Mouse (Mus musculus) ES-Bruce4 (cell line): Measurements from ENCODE around the gene Fgfr2. TPM values are rescaled to one million over a fixed set of nuclear protein-coding genes. Genes with fewer than 3 reads are reported as not detected.

Experiments used
- H3K27ac ChIP-seq: 2 replicates; pipeline ENCODE4 v1.5.1; 2012; ENCODE audit warnings: low read length, inconsistent platforms; ENCODE audit not compliant: insufficient read depth
- H3K27me3 ChIP-seq: 2 replicates; pipeline ENCODE4 v1.6.1; 2012; ENCODE audit warnings: mild to moderate bottlenecking, low read length, inconsistent platforms; ENCODE audit not compliant: control insufficient read depth, poor library complexity, insufficient read depth, severe bottlenecking
- H3K36me3 ChIP-seq: 2 replicates; pipeline ENCODE4 v1.6.1; 2012; ENCODE audit warnings: inconsistent platforms, mild to moderate bottlenecking, low read length, moderate library complexity; ENCODE audit not compliant: control insufficient read depth, poor library complexity, insufficient read depth, severe bottlenecking
- H3K4me1 ChIP-seq: one replicate; pipeline ENCODE4 v1.8.1; 2011; ENCODE audit warnings: low read length; ENCODE audit not compliant: control insufficient read depth, insufficient read depth
- H3K4me3 ChIP-seq: 2 replicates; pipeline ENCODE4 v1.5.1; 2011; ENCODE audit warnings: low read depth, mild to moderate bottlenecking, low read length
- H3K9ac ChIP-seq: 2 replicates; pipeline ENCODE4 v1.6.1; 2012; ENCODE audit warnings: low read depth, mild to moderate bottlenecking, inconsistent platforms; ENCODE audit not compliant: poor library complexity, severe bottlenecking
- H3K9me3 ChIP-seq: replicated peaks from 2 replicates; pipeline ENCODE4 v1.6.1; 2012; ENCODE audit warnings: mild to moderate bottlenecking, low read length, inconsistent platforms; ENCODE audit not compliant: control insufficient read depth, poor library complexity, insufficient read depth, severe bottlenecking
- CTCF ChIP-seq: IDR thresholded peaks from one replicate; pipeline ENCODE4 v1.8.1; 2011; ENCODE audit warnings: low read depth, low read length
- EP300 ChIP-seq: IDR thresholded peaks from 2 replicates; pipeline ENCODE4 v1.6.1; 2011; ENCODE audit warnings: low read depth, low read length; ENCODE audit not compliant: insufficient read depth
- POLR2A ChIP-seq: IDR thresholded peaks from one replicate; pipeline ENCODE4 v1.8.1; 2011; ENCODE audit warnings: low read length; ENCODE audit not compliant: insufficient read depth
- polyA plus RNA-seq: library from polyadenylated mRNA; stranded (reverse); fragments of >200 nt; gene quantifications from 2 replicates; pipeline ENCODE4 v1.2.4, GENCODE M21; 2011; ENCODE audit warnings: low read depth; ENCODE audit not compliant: missing spikeins, insufficient read depth, insufficient read length

Gene Fgfr2
- polyA plus RNA-seq, 1 experiment = 34.8 TPM

DNA sequence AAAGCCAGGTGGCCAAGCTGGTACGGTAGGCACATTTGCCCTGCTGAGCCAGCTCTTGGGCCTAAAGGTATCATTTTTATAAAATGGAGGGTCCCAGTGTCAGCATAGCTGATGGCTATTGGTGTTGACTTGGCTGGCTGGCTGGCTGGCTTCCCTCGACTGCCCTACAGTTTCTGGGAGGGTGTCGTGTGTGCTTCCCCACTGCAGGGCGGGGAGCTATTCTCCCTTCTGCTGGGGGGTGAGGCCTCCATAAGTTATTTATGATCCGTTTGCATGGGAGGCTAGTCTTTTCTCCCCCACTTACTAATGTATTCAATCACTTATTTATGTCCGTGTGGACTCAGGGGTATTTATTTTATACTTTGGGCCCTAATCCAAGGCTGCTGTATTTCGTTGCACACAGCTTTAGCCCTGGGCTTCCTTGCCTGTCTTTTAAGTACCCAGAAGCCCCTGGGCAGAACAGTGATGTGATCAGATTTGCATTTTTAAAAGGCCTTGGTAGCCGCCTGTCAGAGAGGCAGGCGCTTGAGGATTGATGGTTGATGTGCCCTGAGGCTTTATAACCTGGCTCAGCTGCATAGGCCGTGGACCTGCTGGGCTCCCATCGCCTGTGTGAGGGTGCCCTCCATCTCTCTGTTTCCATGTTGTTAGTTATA, 2446.1 kb downstream of the Fgfr2 start:
- Histone ChIP-seq H3K9ac (no peak overlapping the region), H3K27me3 (no peaks in the 10 kb centered on the region), H3K36me3 (no peaks in the 10 kb centered on the region), H3K4me3 (no peak overlapping the region), H3K27ac (no peak overlapping the region), H3K4me1 (no peaks in the 10 kb centered on the region), H3K9me3 (no peaks in the 10 kb centered on the region)
- no peak for TF ChIP-seq CTCF
- TF ChIP-seq EP300 = no peak
- TF ChIP-seq POLR2A = no peak

DNA sequence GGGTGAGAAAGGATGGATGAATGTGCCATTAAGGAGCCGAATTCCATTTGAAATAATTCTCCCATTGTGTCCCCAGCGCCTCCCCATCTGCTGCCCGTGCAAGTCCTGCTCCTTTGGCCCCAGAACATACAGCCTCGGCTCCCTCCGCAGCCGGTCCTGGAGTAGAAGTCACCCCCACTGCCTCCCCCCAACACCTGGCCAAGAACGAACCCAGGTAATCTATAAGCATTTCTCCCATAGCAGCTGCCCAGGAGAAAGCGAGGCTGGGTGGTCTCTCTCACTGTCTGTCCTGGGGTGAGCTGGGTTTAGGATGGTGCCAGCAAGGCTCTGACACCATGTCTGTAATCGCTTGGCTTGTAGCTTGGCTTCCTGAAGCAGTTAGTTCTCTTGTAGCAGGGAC, 2448.6 kb downstream of the Fgfr2 start:
- H3K4me3 ChIP-seq = no peak overlapping the region
- H3K4me1 ChIP-seq = peaks cover 3% of the 10 kb centered on the region
- no peaks in the 10 kb centered on the region for H3K36me3 ChIP-seq
- no peak overlapping the region for H3K27ac ChIP-seq
- H3K9me3 ChIP-seq = no peaks in the 10 kb centered on the region
- TF ChIP-seq POLR2A = no peak
- TF ChIP-seq EP300 = no peak
- TF ChIP-seq CTCF = no peak
- no peaks in the 10 kb centered on the region for H3K27me3 ChIP-seq
- no peak overlapping the region for H3K9ac ChIP-seq

DNA sequence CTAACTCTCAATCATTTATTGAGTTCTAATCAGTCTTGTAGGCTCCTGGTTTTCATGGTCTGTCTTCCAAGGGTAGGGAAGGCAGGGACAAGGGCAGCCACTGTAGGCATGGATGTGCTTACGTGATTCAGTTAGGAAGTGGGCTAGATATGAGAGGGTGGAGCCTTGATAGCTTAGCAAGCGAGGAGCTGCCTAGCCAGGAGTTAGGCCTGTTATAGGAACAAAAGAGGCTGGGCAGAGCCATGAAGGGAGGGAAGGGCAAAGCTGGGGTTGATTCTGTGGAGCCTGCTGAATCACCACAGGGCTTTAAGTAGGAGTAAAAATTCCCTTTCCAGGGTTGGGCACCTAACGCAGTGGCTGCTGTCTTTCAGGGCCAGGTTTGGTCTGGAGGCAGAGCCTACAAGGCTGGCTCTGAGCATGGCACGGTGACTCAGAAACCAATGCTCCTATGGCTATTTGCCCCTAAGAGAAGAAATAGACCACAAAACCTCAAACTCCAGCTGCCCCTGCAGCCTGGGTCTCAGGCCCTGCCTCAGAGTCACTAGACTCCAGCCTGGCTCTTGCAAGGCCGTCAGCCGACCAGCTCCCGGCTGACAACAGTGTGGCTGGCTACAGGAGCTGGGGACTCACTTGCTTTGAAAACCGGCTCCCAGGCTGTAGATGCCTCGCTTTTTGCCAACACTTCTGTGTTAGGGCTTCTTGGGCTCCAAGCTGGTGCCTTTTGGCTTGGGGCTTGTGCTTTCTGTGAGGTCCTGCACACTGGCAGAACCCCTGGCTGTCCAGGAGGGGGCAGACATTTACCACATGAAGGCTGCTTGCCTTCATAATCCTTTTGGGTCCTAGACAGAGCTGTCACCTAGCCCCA, 2449.7 kb downstream of the Fgfr2 start:
- Histone ChIP-seq H3K27ac (no peak overlapping the region), H3K27me3 (no peaks in the 10 kb centered on the region), H3K4me1 (peaks cover 3% of the 10 kb centered on the region), H3K9me3 (no peaks in the 10 kb centered on the region), H3K9ac (no peak overlapping the region), H3K36me3 (no peaks in the 10 kb centered on the region), H3K4me3 (no peak overlapping the region)
- no peak for TF ChIP-seq EP300
- peak; percentile 88 for TF ChIP-seq CTCF
- no peak for TF ChIP-seq POLR2A

DNA sequence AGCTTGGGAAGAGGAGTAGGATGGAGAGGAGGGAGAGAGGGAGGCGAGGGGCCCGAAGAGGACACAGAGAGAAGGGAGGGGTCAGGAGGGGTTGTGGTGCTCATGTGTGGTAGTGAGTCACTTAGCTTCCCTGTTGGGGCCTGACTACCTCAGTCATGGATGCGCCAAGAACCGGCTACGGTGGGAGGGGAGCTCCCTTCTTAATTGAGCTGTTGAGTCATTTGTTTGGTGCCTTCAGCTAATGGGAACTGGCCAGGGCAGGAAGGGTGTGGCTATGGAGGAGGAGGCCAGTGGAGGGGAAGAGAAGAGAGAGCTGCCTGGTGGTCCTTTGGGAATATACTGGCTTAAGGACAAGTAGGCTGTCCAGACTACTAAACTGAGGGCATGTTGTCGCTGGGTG, 2451.8 kb downstream of the Fgfr2 start:
- Histone ChIP-seq H3K36me3 (no peaks in the 10 kb centered on the region), H3K27me3 (no peaks in the 10 kb centered on the region), H3K9ac (no peak overlapping the region), H3K4me1 (peaks cover 3% of the 10 kb centered on the region), H3K4me3 (no peak overlapping the region), H3K27ac (0 out of 2 replicates have a peak overlapping the region, but pooled peaks have one; percentile 8), H3K9me3 (no peaks in the 10 kb centered on the region)
- no peak for TF ChIP-seq EP300
- no peak for TF ChIP-seq POLR2A
- no peak for TF ChIP-seq CTCF

DNA sequence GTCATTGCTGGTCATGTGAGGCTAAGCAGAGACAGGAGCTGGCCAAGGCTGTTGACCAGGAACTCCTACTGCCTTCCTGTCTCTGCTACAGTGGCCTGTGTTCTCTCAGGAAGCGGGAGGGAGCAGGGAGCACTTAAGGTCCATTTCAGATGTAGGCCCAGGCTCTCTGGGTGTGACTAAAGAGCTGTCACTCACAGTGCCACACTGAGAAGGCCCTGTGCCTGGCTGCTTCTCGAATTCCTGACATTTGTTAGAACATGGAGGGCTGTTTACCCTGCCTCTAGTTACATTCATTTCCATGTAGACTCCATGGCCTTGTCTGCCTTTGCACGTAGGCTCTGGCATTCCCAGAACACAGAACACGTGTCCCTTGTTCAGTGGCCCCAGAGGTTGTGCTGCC, 2452.8 kb downstream of the Fgfr2 start:
- H3K9me3 ChIP-seq = no peaks in the 10 kb centered on the region
- H3K27me3 ChIP-seq = no peaks in the 10 kb centered on the region
- H3K4me3 ChIP-seq = no peak overlapping the region
- no peak overlapping the region for H3K27ac ChIP-seq
- H3K9ac ChIP-seq = no peak overlapping the region
- TF ChIP-seq EP300 = no peak
- no peak for TF ChIP-seq POLR2A
- no peak for TF ChIP-seq CTCF
- peaks cover 3% of the 10 kb centered on the region for H3K4me1 ChIP-seq
- H3K36me3 ChIP-seq = no peaks in the 10 kb centered on the region

DNA sequence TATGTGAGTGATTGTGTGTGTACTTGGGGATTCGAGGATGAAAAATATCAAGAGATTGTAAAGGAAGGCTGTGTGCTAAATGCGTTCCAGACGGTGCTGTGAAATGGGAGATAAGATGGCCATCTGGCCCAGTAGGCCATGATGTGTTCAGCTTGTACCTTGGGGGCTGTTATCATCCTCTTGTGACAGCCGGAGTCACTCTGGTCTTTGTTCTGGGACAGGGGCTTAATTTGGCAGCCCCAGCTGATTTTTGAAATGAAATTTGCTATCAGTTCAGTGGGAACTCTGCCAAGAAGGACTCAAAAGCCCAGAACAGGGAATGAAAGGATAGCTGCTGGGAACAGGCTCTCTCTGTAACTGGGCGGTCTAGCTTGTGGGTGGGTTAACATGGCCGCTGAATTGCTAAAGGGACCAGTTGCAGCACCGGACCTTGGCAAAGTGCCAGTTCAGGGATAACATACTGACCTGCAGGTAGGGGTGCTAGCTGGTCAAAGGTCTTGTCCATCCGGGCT, 2453.7 kb downstream of the Fgfr2 start:
- Histone ChIP-seq H3K9me3 (no peaks in the 10 kb centered on the region), H3K4me1 (peaks cover 3% of the 10 kb centered on the region), H3K27ac (no peak overlapping the region), H3K27me3 (no peaks in the 10 kb centered on the region), H3K9ac (no peak overlapping the region), H3K36me3 (no peaks in the 10 kb centered on the region), H3K4me3 (no peak overlapping the region)
- no peak for TF ChIP-seq POLR2A
- no peak for TF ChIP-seq EP300
- no peak for TF ChIP-seq CTCF
